13 mouse cellular contexts compared by ENCODE assay signal in the genomic region with DNA sequence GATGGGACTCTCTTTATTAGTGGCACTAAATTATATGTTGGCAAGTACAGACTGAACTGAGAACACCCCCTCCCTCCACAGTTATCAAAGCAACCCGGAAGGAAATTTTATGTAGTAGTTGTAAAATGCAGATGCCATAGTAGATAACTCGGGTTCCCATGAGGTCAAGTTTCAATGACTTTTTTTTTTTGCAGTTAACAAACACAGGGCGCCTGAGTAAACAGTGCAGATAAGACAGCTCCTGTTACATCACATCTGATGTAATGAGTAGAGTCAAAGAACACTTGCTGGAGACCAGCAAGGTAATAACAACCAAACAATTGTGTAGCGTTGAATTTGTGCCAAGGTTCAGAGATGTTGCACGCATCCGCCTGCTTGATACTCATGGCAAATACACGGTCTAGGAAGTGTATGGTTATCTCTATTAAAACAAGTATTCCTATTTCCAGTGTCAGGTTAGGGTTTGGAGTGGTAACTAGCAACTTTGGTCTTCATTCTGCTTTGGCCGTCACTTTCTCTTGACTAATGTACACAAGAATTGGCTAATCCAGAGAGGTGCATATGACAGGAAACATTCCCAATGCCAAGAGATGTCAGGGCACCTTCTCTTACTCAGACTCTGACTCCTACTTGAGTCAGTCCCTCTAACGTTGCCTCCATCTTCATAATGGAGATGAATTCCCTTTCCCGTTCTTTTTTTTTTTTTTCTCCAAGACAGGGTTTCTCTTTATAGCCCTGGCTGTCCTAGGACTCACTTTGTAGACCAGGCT.
DNase-seq lines count a peak whose midpoint lies in the region; ATAC-seq lines count a peak whose summit lies in the region.
"Had no signal": no experiment of that assay in that cellular context is flagged by ENCODE, and none has a peak within 500 bp of the region (broad histone marks: within the 10 kb centered on the region; RNA-seq: fewer than 3 reads in every experiment).

No protein-coding gene starts in this region.

- DNase-seq in heart, embryonic 10.5 days (ENCODE audit: low spot score), result peak; percentile 57
- DNase-seq in heart, postnatal 25 days (ENCODE audit: low spot score), result no peak
- peak; percentile 11 for DNase-seq in 416B (ENCODE audit: low read depth)
- DNase-seq in lung, postnatal 25 days (ENCODE audit: low spot score), result peak; percentile 24
- no peak for DNase-seq in thymus, postnatal 4 days
- no peak for DNase-seq in left cerebral cortex, postnatal 25 days (ENCODE audit: low spot score in 2 of 2)
- DNase-seq in cerebellum, adult 9-10 months, result no peak
- DNase-seq: cerebellum, adult 18-20 months; thymus, postnatal 36 days had no signal

- no peak overlapping the region for H3K9ac ChIP-seq in intestine, embryonic 15.5 days

- no peaks in the 10 kb centered on the region for H3K4me1 ChIP-seq in heart, embryonic 10.5 days
- H3K4me1 ChIP-seq in intestine, embryonic 15.5 days (replicated peaks), result no peaks in the 10 kb centered on the region
- H3K4me1 ChIP-seq: limb, embryonic 10.5 days had no signal

- no peak overlapping the region for H3K4me2 ChIP-seq in intestine, embryonic 15.5 days (replicated peaks)

- ATAC-seq in intestine, embryonic 15.5 days, result peak; percentile 92
- ATAC-seq: hindbrain, embryonic 16.5 days had no signal

- H3K4me3 ChIP-seq in heart, embryonic 10.5 days, result no peak overlapping the region
- no peak overlapping the region for H3K4me3 ChIP-seq in intestine, embryonic 15.5 days (replicated peaks)
- H3K4me3 ChIP-seq: erythroblast, embryonic 14.5 days; limb, embryonic 10.5 days had no signal

- H3K27me3 ChIP-seq in heart, embryonic 10.5 days (ENCODE audit: insufficient read depth, poor library complexity, severe bottlenecking), result no peaks in the 10 kb centered on the region
- H3K27me3 ChIP-seq in intestine, embryonic 15.5 days (replicated peaks), result no peaks in the 10 kb centered on the region

- no peaks in the 10 kb centered on the region for H3K36me3 ChIP-seq in heart, embryonic 10.5 days
- H3K36me3 ChIP-seq in intestine, embryonic 15.5 days, result no peaks in the 10 kb centered on the region
- H3K36me3 ChIP-seq: limb, embryonic 10.5 days had no signal

- WGBS in heart, embryonic 10.5 days, result 61% methylated on average over 10 of the region's 10 CpGs
- WGBS in intestine, embryonic 15.5 days, result 54% methylated on average over 10 of the region's 10 CpGs

- intact Hi-C loops in heart, postnatal 25 days (cut with DNase I), result no loop called here
- intact Hi-C loops in left cerebral cortex, postnatal 25 days (cut with DNase I), result no loop called here

- no peak overlapping the region for H3K27ac ChIP-seq in heart, embryonic 10.5 days
- no peak overlapping the region for H3K27ac ChIP-seq in intestine, embryonic 15.5 days
- H3K27ac ChIP-seq: limb, embryonic 10.5 days had no signal

- no peaks in the 10 kb centered on the region for H3K9me3 ChIP-seq in heart, embryonic 10.5 days
- H3K9me3 ChIP-seq in intestine, embryonic 15.5 days, result no peaks in the 10 kb centered on the region
- H3K9me3 ChIP-seq: limb, embryonic 10.5 days had no signal

Comparison
In these comparisons a context has a peak if more than half of its experiments do, and no peak if none do; other contexts are left out.
1. DNase-seq: peak in heart, embryonic 10.5 days (single experiment), 416B (single experiment) and lung, postnatal 25 days (single experiment); none in heart, postnatal 25 days (single experiment), thymus, postnatal 4 days (single experiment), left cerebral cortex, postnatal 25 days (0 of 2) and cerebellum, adult 9-10 months (single experiment).